Mouse (Mus musculus) cerebellum, adult 8-10 months (tissue): ENCODE data around the gene Klhl3.
A peak's percentile ranks its signal among the peaks of the same experiment; 100 is the strongest.

Experiments used
- DNase-seq: peaks from one replicate; pipeline ENCODE4 v3.0.0; 2022

Gene Klhl3

GRCm38 (mm10) chr13:58066081-58066495, 47.3 kb downstream of the Klhl3 start:
- no peak for DNase-seq

GRCm38 (mm10) chr13:58065316-58065715, 48.1 kb downstream of the Klhl3 start:
- DNase-seq: no peak

- DNase-seq: no peak
These were observed 55.2 kb downstream of the Klhl3 start for GRCm38 (mm10) chr13:58057953-58058870.

- DNase-seq: no peak
These were observed 56.8 kb downstream of the Klhl3 start for GRCm38 (mm10) chr13:58056618-58057017.

- DNase-seq: no peak
These were observed 59.8 kb downstream of the Klhl3 start for GRCm38 (mm10) chr13:58053628-58054027.

- no peak for DNase-seq
These were observed 61.7 kb downstream of the Klhl3 start for GRCm38 (mm10) chr13:58051654-58052053.

- peak; percentile 54 for DNase-seq
These were observed 62.1 kb downstream of the Klhl3 start for GRCm38 (mm10) chr13:58051251-58051650.

- DNase-seq: no peak
These were observed 64.3 kb downstream of the Klhl3 start for GRCm38 (mm10) chr13:58049121-58049520.

- no peak for DNase-seq
These were observed 65.3 kb downstream of the Klhl3 start for GRCm38 (mm10) chr13:58048076-58048475.

- no peak for DNase-seq
These were observed 67.2 kb downstream of the Klhl3 start for GRCm38 (mm10) chr13:58046178-58046577.

GRCm38 (mm10) chr13:58045278-58045677, 68.1 kb downstream of the Klhl3 start:
- DNase-seq: no peak

- no peak for DNase-seq
These were observed 70.1 kb downstream of the Klhl3 start for GRCm38 (mm10) chr13:58043278-58043677.

- no peak for DNase-seq
These were observed 73.3 kb downstream of the Klhl3 start for GRCm38 (mm10) chr13:58040112-58040511.

GRCm38 (mm10) chr13:58037506-58037905, 75.9 kb downstream of the Klhl3 start:
- DNase-seq: no peak

GRCm38 (mm10) chr13:58035470-58036156, 77.8 kb downstream of the Klhl3 start:
- DNase-seq: peak; percentile 67

- DNase-seq: peak; percentile 11
These were observed 78.4 kb downstream of the Klhl3 start for GRCm38 (mm10) chr13:58034985-58035384.

GRCm38 (mm10) chr13:58034507-58034906, 78.9 kb downstream of the Klhl3 start:
- DNase-seq: no peak

GRCm38 (mm10) chr13:58031755-58032154, 81.6 kb downstream of the Klhl3 start:
- peak; percentile 69 for DNase-seq

GRCm38 (mm10) chr13:58027115-58027514, 86.3 kb downstream of the Klhl3 start:
- DNase-seq: no peak

- peak; percentile 38 for DNase-seq
These were observed 87.5 kb downstream of the Klhl3 start for GRCm38 (mm10) chr13:58025701-58026414.

- peak; percentile 93 for DNase-seq
These were observed 89.5 kb downstream of the Klhl3 start for GRCm38 (mm10) chr13:58023726-58024453.

- DNase-seq: no peak
These were observed 90.3 kb downstream of the Klhl3 start for GRCm38 (mm10) chr13:58023001-58023560.
